Mouse (Mus musculus) thymus, adult 18-20 months (tissue): ENCODE data around the gene AI837181.
"Not testable (repeated sequence)": the region's sequence is repeated elsewhere in the genome, so short reads cannot be mapped to it uniquely, and the experiment has no call there.

Source experiments
- DNase-seq, 2 experiments: peaks; one replicate each; pipeline ENCODE4 v3.0.0; 2022; ENCODE audit warnings: mixed read lengths in 2 of 2

The AI837181 gene

GRCm38 (mm10) chr19:5424782-5425741 is at the start of gene AI837181, which contains the start of gene Drap1:
AI837181 (plus strand) TSS chr19:5425144.
Drap1 (minus strand) TSS chr19:5424979.
- DNase-seq: peak; percentile 86 to 90

GRCm38 (mm10) chr19:5377446-5377845 is 47.5 kb upstream of the AI837181 start:
- DNase-seq: no peak

GRCm38 (mm10) chr19:5383326-5383725 is 41.6 kb upstream of the AI837181 start:
- DNase-seq: no peak

- no peak for DNase-seq
Measured at GRCm38 (mm10) chr19:5384715-5385114, 40.2 kb upstream of the AI837181 start.

GRCm38 (mm10) chr19:5388011-5388441 is 36.9 kb upstream of the AI837181 start:
- no peak for DNase-seq

- peak; percentile 93 to 94 for DNase-seq
Measured at GRCm38 (mm10) chr19:5388588-5389242, 36.2 kb upstream of the AI837181 start, which contains the start of gene Sart1. Sart1 (minus strand) TSS chr19:5388703.

- peak; percentile 69 to 83 for DNase-seq
Measured at GRCm38 (mm10) chr19:5389647-5390046, 35.3 kb upstream of the AI837181 start.

- DNase-seq: peak in 1 of 2 experiments; percentile 38
Measured at GRCm38 (mm10) chr19:5390416-5390815, 34.5 kb upstream of the AI837181 start.

- no peak for DNase-seq
Measured at GRCm38 (mm10) chr19:5392892-5393291, 32.1 kb upstream of the AI837181 start.

- no peak for DNase-seq
Measured at GRCm38 (mm10) chr19:5394168-5394567, 30.8 kb upstream of the AI837181 start.

GRCm38 (mm10) chr19:5395371-5395770 is 29.6 kb upstream of the AI837181 start:
- DNase-seq: no peak

- DNase-seq: not testable (repeated sequence)
Measured at GRCm38 (mm10) chr19:5401073-5401472, 23.9 kb upstream of the AI837181 start.

- no peak for DNase-seq
Measured at GRCm38 (mm10) chr19:5402293-5402692, 22.7 kb upstream of the AI837181 start, which contains the start of gene Tsga10ip. Tsga10ip (minus strand) TSS chr19:5402526.

- DNase-seq: no peak
Measured at GRCm38 (mm10) chr19:5405924-5406323, 19.0 kb upstream of the AI837181 start.

- not testable (repeated sequence) for DNase-seq
Measured at GRCm38 (mm10) chr19:5406531-5407126, 18.3 kb upstream of the AI837181 start.

- DNase-seq: peak; percentile 35 to 60
Measured at GRCm38 (mm10) chr19:5407133-5407532, 17.8 kb upstream of the AI837181 start.

GRCm38 (mm10) chr19:5408057-5409001 is 16.6 kb upstream of the AI837181 start:
- no peak for DNase-seq

- DNase-seq: no peak
Measured at GRCm38 (mm10) chr19:5409068-5409467, 15.9 kb upstream of the AI837181 start.

GRCm38 (mm10) chr19:5410641-5411040 is 14.3 kb upstream of the AI837181 start:
- DNase-seq: no peak

GRCm38 (mm10) chr19:5411961-5412360 is 13.0 kb upstream of the AI837181 start:
- DNase-seq: no peak

- DNase-seq: no peak
Measured at GRCm38 (mm10) chr19:5413840-5414239, 11.1 kb upstream of the AI837181 start.

- no peak for DNase-seq
Measured at GRCm38 (mm10) chr19:5414534-5414957, 10.4 kb upstream of the AI837181 start.
